Mouse (Mus musculus) embryonic facial prominence, embryonic 12.5 days (tissue): ENCODE measurements at regions not wholly inside any gene's neighbourhood (a gene's known extent, or its start where the extent isn't known, plus 50 kb on each side); places are given as distances from the start of the nearest gene placed in this dataset.

Source experiments
- ATAC-seq: fragments of 200-750 bp; cut with Nextera tagmentation; 2 replicates; pipeline ENCODE4 v1.8.0; 2017; ENCODE audit not compliant: insufficient number of reproducible peaks, insufficient read depth, low FRiP score, low TSS enrichment
- H3K27ac ChIP-seq: fragments of 300-500 bp; sonication (generic); 2 replicates; pipeline ENCODE4 v1.5.1; 2016; ENCODE audit warnings: mild to moderate bottlenecking
- H3K27me3 ChIP-seq: fragments of 300-500 bp; sonication (generic); 2 replicates; pipeline ENCODE4 v1.6.1; 2016; ENCODE audit warnings: mild to moderate bottlenecking, moderate library complexity
- H3K36me3 ChIP-seq: fragments of 300-500 bp; sonication (generic); 2 replicates; pipeline ENCODE4 v1.6.1; 2016; ENCODE audit warnings: mild to moderate bottlenecking
- H3K4me1 ChIP-seq: fragments of 300-500 bp; sonication (generic); 2 replicates; pipeline ENCODE4 v1.6.1; 2016
- H3K4me2 ChIP-seq: fragments of 300-500 bp; sonication (generic); replicated peaks from 2 replicates; pipeline ENCODE4 v1.6.1; 2016; ENCODE audit warnings: mild to moderate bottlenecking, moderate library complexity
- H3K4me3 ChIP-seq: fragments of 300-500 bp; sonication (generic); 2 replicates; pipeline ENCODE4 v1.5.1; 2016; ENCODE audit warnings: mild to moderate bottlenecking
- H3K9ac ChIP-seq: fragments of 300-500 bp; sonication (generic); 2 replicates; pipeline ENCODE4 v1.6.1; 2016; ENCODE audit warnings: mild to moderate bottlenecking, moderate library complexity
- H3K9me3 ChIP-seq: fragments of 300-500 bp; sonication (generic); 2 replicates; pipeline ENCODE4 v1.6.1; 2016; ENCODE audit warnings: mild to moderate bottlenecking, moderate library complexity
- WGBS: fragments of 180-500 bp; shearing (Covaris S2); methylation state at CpG from one replicate; pipeline ENCODE4 v1.1.7; 2016; 5-methylcytosine and 5-hydroxymethylcytosine counted together

GRCm38 (mm10) chr9:61279044-61279543 lies 93.1 kb upstream of the Tle3 start:
- Histone ChIP-seq H3K36me3 (no peaks in the 10 kb centered on the region), H3K4me1 (peaks cover 39% of the 10 kb centered on the region), H3K27ac (peak overlapping the region; percentile 69), H3K27me3 (peaks cover 3% of the 10 kb centered on the region; the same call in 1 of the 2 replicates), H3K9ac (no peak overlapping the region), H3K4me3 (no peak overlapping the region), H3K9me3 (no peaks in the 10 kb centered on the region), H3K4me2 (no peak overlapping the region)
- no peak for ATAC-seq
- 14% methylated on average over 9 of the region's 9 CpGs for WGBS

- H3K36me3 ChIP-seq, result no peaks in the 10 kb centered on the region
- no peak overlapping the region for H3K4me2 ChIP-seq
- ATAC-seq, result no peak
- H3K9ac ChIP-seq, result no peak overlapping the region
- no peak overlapping the region for H3K27ac ChIP-seq
- no peaks in the 10 kb centered on the region for H3K9me3 ChIP-seq
- H3K27me3 ChIP-seq, result peaks cover 8% of the 10 kb centered on the region; the same call in 1 of the 2 replicates
- 52% methylated on average over 12 of the region's 12 CpGs for WGBS
- no peak overlapping the region for H3K4me3 ChIP-seq
- peaks cover 39% of the 10 kb centered on the region for H3K4me1 ChIP-seq
Observed at GRCm38 (mm10) chr9:61280856-61281582, 91.1 kb upstream of the Tle3 start.

- H3K36me3 ChIP-seq, result no peaks in the 10 kb centered on the region
- peaks cover 8% of the 10 kb centered on the region; the same call in 1 of the 2 replicates for H3K27me3 ChIP-seq
- ATAC-seq, result no peak
- H3K9me3 ChIP-seq, result no peaks in the 10 kb centered on the region
- no peak overlapping the region for H3K4me3 ChIP-seq
- WGBS, result 68% methylated on average over 5 of the region's 5 CpGs
- H3K9ac ChIP-seq, result no peak overlapping the region
- no peak overlapping the region for H3K27ac ChIP-seq
- no peak overlapping the region for H3K4me2 ChIP-seq
- H3K4me1 ChIP-seq, result peaks cover 32% of the 10 kb centered on the region
Observed at GRCm38 (mm10) chr9:61283311-61283710, 88.9 kb upstream of the Tle3 start.

- Histone ChIP-seq H3K4me1 (peaks cover 21% of the 10 kb centered on the region), H3K4me3 (no peak overlapping the region), H3K36me3 (no peaks in the 10 kb centered on the region), H3K4me2 (no peak overlapping the region), H3K9me3 (no peaks in the 10 kb centered on the region), H3K27me3 (peaks cover 8% of the 10 kb centered on the region; the same call in 1 of the 2 replicates), H3K9ac (no peak overlapping the region), H3K27ac (no peak overlapping the region)
- no peak for ATAC-seq
- WGBS, result 87% methylated on average over 8 of the region's 8 CpGs
Observed at GRCm38 (mm10) chr9:61284201-61285021, 87.8 kb upstream of the Tle3 start.

GRCm38 (mm10) chr9:61286561-61286960 lies 85.6 kb upstream of the Tle3 start:
- WGBS, result 84% methylated on average over 4 of the region's 4 CpGs
- H3K4me1 ChIP-seq, result peaks cover 15% of the 10 kb centered on the region; the same call in 1 of the 2 replicates
- H3K27me3 ChIP-seq, result peaks cover 8% of the 10 kb centered on the region; the same call in 1 of the 2 replicates
- no peak overlapping the region for H3K4me2 ChIP-seq
- ATAC-seq, result no peak
- H3K36me3 ChIP-seq, result no peaks in the 10 kb centered on the region
- H3K9ac ChIP-seq, result no peak overlapping the region
- no peaks in the 10 kb centered on the region for H3K9me3 ChIP-seq
- no peak overlapping the region for H3K4me3 ChIP-seq
- no peak overlapping the region for H3K27ac ChIP-seq

- no peaks in the 10 kb centered on the region for H3K9me3 ChIP-seq
- H3K4me3 ChIP-seq, result no peak overlapping the region
- H3K9ac ChIP-seq, result no peak overlapping the region
- 60% methylated on average over 12 of the region's 12 CpGs for WGBS
- peaks cover 19% of the 10 kb centered on the region for H3K4me1 ChIP-seq
- no peak overlapping the region for H3K4me2 ChIP-seq
- no peaks in the 10 kb centered on the region for H3K36me3 ChIP-seq
- no peak for ATAC-seq
- H3K27ac ChIP-seq, result no peak overlapping the region
- H3K27me3 ChIP-seq, result peaks cover 5% of the 10 kb centered on the region; the same call in 1 of the 2 replicates
Observed at GRCm38 (mm10) chr9:61289117-61289516, 83.0 kb upstream of the Tle3 start.

GRCm38 (mm10) chr9:61289713-61290112 lies 82.5 kb upstream of the Tle3 start:
- Histone ChIP-seq H3K4me3 (no peak overlapping the region), H3K4me2 (no peak overlapping the region), H3K9me3 (no peaks in the 10 kb centered on the region), H3K27me3 (no peaks in the 10 kb centered on the region; the same call in 1 of the 2 replicates), H3K36me3 (no peaks in the 10 kb centered on the region), H3K27ac (no peak overlapping the region), H3K9ac (no peak overlapping the region), H3K4me1 (peaks cover 19% of the 10 kb centered on the region)
- no peak for ATAC-seq
- 29% methylated on average over 6 of the region's 6 CpGs for WGBS

- Histone ChIP-seq H3K9ac (no peak overlapping the region), H3K4me3 (no peak overlapping the region), H3K4me1 (peaks cover 21% of the 10 kb centered on the region), H3K9me3 (no peaks in the 10 kb centered on the region), H3K4me2 (no peak overlapping the region), H3K27ac (no peak overlapping the region), H3K36me3 (no peaks in the 10 kb centered on the region), H3K27me3 (no peaks in the 10 kb centered on the region; the same call in 1 of the 2 replicates)
- no peak for ATAC-seq
- 37% methylated on average over 1 of the region's 1 CpGs for WGBS
Observed at GRCm38 (mm10) chr9:61291646-61292045, 80.5 kb upstream of the Tle3 start.

GRCm38 (mm10) chr9:61292501-61292900 lies 79.7 kb upstream of the Tle3 start:
- no peak overlapping the region for H3K27ac ChIP-seq

GRCm38 (mm10) chr9:61293223-61293985 lies 78.8 kb upstream of the Tle3 start:
- Histone ChIP-seq H3K27me3 (no peaks in the 10 kb centered on the region; the same call in 1 of the 2 replicates), H3K4me1 (peaks cover 34% of the 10 kb centered on the region), H3K4me2 (no peak overlapping the region), H3K27ac (no peak overlapping the region), H3K36me3 (no peaks in the 10 kb centered on the region), H3K9ac (no peak overlapping the region), H3K4me3 (no peak overlapping the region), H3K9me3 (no peaks in the 10 kb centered on the region)
- ATAC-seq, result no peak
- WGBS, result 28% methylated on average over 11 of the region's 11 CpGs

More at GRCm38 (mm10) chr9:61292501-61292900, 79.7 kb upstream of the Tle3 start:
- H3K36me3 ChIP-seq, result no peaks in the 10 kb centered on the region
- H3K9ac ChIP-seq, result no peak overlapping the region
- 74% methylated on average over 3 of the region's 3 CpGs for whole genome bisulfite sequencing
- no peak for ATAC-seq
- no peak overlapping the region for H3K4me2 ChIP-seq
- peaks cover 30% of the 10 kb centered on the region for H3K4me1 ChIP-seq
- H3K4me3 ChIP-seq, result no peak overlapping the region
- no peaks in the 10 kb centered on the region for H3K9me3 ChIP-seq
- no peaks in the 10 kb centered on the region; the same call in 1 of the 2 replicates for H3K27me3 ChIP-seq

GRCm38 (mm10) chr9:61295001-61295400 lies 77.2 kb upstream of the Tle3 start:
- no peak for ATAC-seq
- Histone ChIP-seq H3K4me2 (no peak overlapping the region), H3K9me3 (no peaks in the 10 kb centered on the region), H3K36me3 (no peaks in the 10 kb centered on the region), H3K4me3 (no peak overlapping the region), H3K27me3 (no peaks in the 10 kb centered on the region; the same call in 1 of the 2 replicates), H3K9ac (no peak overlapping the region), H3K27ac (no peak overlapping the region), H3K4me1 (peaks cover 29% of the 10 kb centered on the region)
- 89% methylated on average over 5 of the region's 5 CpGs for WGBS
